Mouse (Mus musculus): ENCODE measurements around the gene Chrd.

GRCm38 (mm10) chr16:20717978-20718670 is 14.8 kb upstream of the Chrd start:
- TF ChIP-seq MAFK (IDR thresholded peaks at IDR 0.05; ENCODE audit: insufficient read depth, low read depth, low read length) (no peak), CHD2 (IDR thresholded peaks at IDR 0.05; ENCODE audit: low read depth, low read length) (no peak)

Measured in ES-E14 (cell line).